Mouse (Mus musculus): ENCODE data around the gene Adarb2. TPM values are rescaled to one million over a fixed set of nuclear protein-coding genes. Genes with fewer than 3 reads are reported as not detected.

Adarb2 gene
- polyA plus RNA-seq, 1 experiment: not detected

GRCm38 (mm10) chr13:8272158-8272945 lies 69.7 kb downstream of the Adarb2 start:
- H3K4me3 ChIP-seq (replicated peaks; ENCODE audit: extremely low read depth, low read depth, low read length): no peak overlapping the region
- TF ChIP-seq POLR2A (IDR thresholded peaks at IDR 0.05; ENCODE audit: borderline replicate concordance, extremely low read depth, low read depth, low read length) (no peak), CTCF (IDR thresholded peaks at IDR 0.05; ENCODE audit: insufficient read depth, low read length) (no peak)
- DNase-seq: no peak
- no peaks in the 10 kb centered on the region for H3K4me1 ChIP-seq (ENCODE audit: control insufficient read depth, insufficient read depth, low read length)
- WGBS: 49% methylated on average over 4 of the region's 4 CpGs

DNA sequence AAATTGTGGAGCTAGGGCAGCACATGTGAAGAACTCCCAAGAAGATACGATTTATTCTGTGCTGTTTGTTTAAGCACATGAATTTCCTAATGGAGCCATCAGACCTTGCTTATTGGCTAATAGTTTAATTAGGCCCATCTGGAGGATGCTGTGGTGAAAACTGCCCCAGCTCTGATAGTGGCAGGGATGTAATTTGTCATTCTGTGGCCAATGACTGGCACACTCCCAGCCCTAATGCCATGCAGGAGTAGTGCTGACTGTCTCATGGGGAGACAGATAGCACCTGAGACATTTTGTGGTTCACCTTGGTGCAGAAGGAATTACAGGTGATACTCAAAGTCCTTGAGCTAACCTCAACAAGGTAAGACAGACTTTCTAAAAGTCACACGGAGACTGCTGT lies 80.5 kb downstream of the Adarb2 start:
- H3K4me1 ChIP-seq (ENCODE audit: control insufficient read depth, insufficient read depth, low read length): no peaks in the 10 kb centered on the region
- TF ChIP-seq POLR2A (IDR thresholded peaks at IDR 0.05; ENCODE audit: borderline replicate concordance, extremely low read depth, low read depth, low read length) (no peak), CTCF (IDR thresholded peaks at IDR 0.05; ENCODE audit: insufficient read depth, low read length) (no peak)
- WGBS: 73% methylated on average over 2 of the region's 2 CpGs
- H3K4me3 ChIP-seq (replicated peaks; ENCODE audit: extremely low read depth, low read depth, low read length): no peak overlapping the region
- DNase-seq: no peak

- WGBS: 43% methylated on average over 5 of the region's 5 CpGs
- no peak for DNase-seq
- no peak overlapping the region for H3K4me3 ChIP-seq (replicated peaks; ENCODE audit: extremely low read depth, low read depth, low read length)
- H3K4me1 ChIP-seq (ENCODE audit: control insufficient read depth, insufficient read depth, low read length): no peaks in the 10 kb centered on the region
- TF ChIP-seq CTCF (IDR thresholded peaks at IDR 0.05; ENCODE audit: insufficient read depth, low read length) (no peak), POLR2A (IDR thresholded peaks at IDR 0.05; ENCODE audit: borderline replicate concordance, extremely low read depth, low read depth, low read length) (no peak)
Measured at GRCm38 (mm10) chr13:8316347-8317141, 113.9 kb downstream of the Adarb2 start.

DNA sequence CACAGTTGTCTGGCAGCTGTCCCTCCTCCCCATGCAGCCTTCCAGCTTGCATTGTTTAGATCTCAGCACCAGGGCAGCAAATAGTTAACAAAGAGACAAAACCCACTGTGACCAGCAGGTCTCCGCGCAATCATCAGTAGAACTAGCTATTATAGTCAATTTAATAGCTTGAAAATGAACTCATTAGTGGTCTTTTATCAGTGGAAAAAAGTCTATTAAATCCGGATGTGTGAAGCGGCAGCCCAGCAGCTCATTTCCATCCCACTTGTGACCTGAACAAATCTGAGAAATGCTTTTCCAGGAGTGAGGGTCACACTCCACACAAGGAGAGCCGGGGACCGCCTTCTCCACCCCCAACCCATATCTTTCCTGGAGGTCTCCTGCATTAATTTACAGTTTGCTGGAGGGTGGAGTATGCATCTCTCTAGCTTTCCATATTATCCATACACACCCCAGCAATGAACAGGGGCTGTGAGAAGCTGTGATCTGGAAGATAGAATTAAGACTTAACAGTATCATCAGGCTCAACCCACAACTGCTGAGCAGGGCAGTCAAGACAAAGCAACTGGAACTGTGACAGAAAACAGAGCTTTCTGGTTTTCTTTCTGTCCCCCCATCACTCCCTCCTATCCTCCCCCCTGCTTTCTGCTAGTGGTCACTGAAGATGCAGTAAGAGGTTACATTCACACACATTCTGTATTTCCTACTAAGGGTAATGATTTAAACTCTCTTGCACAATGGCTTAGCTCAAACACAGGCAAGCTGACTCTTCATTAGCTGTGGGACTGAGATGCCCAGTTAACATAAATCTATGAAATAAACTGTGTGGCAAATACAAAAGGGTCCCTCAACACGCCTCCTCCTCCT lies 131.2 kb downstream of the Adarb2 start:
- no peak overlapping the region for H3K4me3 ChIP-seq (replicated peaks; ENCODE audit: extremely low read depth, low read depth, low read length)
- 61% methylated on average over 7 of the region's 7 CpGs for WGBS
- no peak for DNase-seq
- no peaks in the 10 kb centered on the region for H3K4me1 ChIP-seq (ENCODE audit: control insufficient read depth, insufficient read depth, low read length)
- no peak for TF ChIP-seq CTCF (IDR thresholded peaks at IDR 0.05; ENCODE audit: insufficient read depth, low read length)
- TF ChIP-seq POLR2A (IDR thresholded peaks at IDR 0.05; ENCODE audit: borderline replicate concordance, extremely low read depth, low read depth, low read length): no peak

GRCm38 (mm10) chr13:8334580-8334979 lies 131.9 kb downstream of the Adarb2 start:
- Histone ChIP-seq H3K4me1 (ENCODE audit: control insufficient read depth, insufficient read depth, low read length) (no peaks in the 10 kb centered on the region), H3K4me3 (replicated peaks; ENCODE audit: extremely low read depth, low read depth, low read length) (no peak overlapping the region)
- no peak for TF ChIP-seq CTCF (IDR thresholded peaks at IDR 0.05; ENCODE audit: insufficient read depth, low read length)
- no peak for TF ChIP-seq POLR2A (IDR thresholded peaks at IDR 0.05; ENCODE audit: borderline replicate concordance, extremely low read depth, low read depth, low read length)
- DNase-seq: no peak
- WGBS: 66% methylated on average over 4 of the region's 4 CpGs

- no peaks in the 10 kb centered on the region for H3K4me1 ChIP-seq (ENCODE audit: control insufficient read depth, insufficient read depth, low read length)
- WGBS: 77% methylated on average over 5 of the region's 5 CpGs
- no peak overlapping the region for H3K4me3 ChIP-seq (replicated peaks; ENCODE audit: extremely low read depth, low read depth, low read length)
- DNase-seq: no peak
- no peak for TF ChIP-seq CTCF (IDR thresholded peaks at IDR 0.05; ENCODE audit: insufficient read depth, low read length)
- no peak for TF ChIP-seq POLR2A (IDR thresholded peaks at IDR 0.05; ENCODE audit: borderline replicate concordance, extremely low read depth, low read depth, low read length)
Measured at GRCm38 (mm10) chr13:8341086-8341807, 138.6 kb downstream of the Adarb2 start.

DNA sequence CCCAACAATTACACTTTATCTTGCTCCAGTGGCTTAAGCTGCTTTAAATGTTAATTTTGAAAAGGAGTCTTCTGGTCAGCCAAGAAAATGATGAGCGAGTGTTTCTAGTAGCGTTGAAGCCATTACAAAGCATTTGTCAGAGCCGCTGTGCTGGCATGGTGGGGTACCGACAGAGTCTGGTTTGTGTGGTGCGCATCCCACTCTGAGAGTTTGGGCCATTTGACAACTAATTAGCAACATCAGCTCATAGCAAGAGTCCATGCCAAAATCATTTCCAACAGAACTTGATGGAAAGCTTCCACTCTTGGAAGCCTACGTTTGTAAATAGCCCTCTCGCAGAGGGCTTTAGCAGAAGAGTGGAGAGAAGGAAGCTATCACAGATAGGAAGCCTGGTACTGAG lies 144.5 kb downstream of the Adarb2 start:
- H3K4me1 ChIP-seq (ENCODE audit: control insufficient read depth, insufficient read depth, low read length): no peaks in the 10 kb centered on the region
- DNase-seq: no peak
- TF ChIP-seq CTCF (IDR thresholded peaks at IDR 0.05; ENCODE audit: insufficient read depth, low read length) (no peak), POLR2A (IDR thresholded peaks at IDR 0.05; ENCODE audit: borderline replicate concordance, extremely low read depth, low read depth, low read length) (no peak)
- no peak overlapping the region for H3K4me3 ChIP-seq (replicated peaks; ENCODE audit: extremely low read depth, low read depth, low read length)
- WGBS: 79% methylated on average over 7 of the region's 7 CpGs

DNA sequence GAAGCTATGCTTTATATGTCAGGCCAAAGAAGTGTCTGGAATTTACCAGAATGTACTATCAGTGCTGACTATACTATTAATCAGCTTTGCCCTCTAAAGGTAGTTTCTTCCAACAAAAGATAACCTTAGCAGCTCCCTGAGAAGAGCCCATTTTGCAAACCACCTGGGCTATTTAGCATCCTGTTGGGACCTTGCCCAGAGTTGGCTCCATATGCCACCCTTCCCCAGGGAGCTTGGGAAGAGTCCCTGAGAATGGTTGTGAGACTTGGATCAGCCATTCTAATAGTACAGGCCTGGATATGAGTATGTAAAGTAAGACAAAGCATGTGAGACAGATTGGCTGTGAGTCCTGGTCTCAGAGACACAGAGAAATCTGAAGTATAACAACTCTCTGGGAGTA lies 149.7 kb downstream of the Adarb2 start:
- Histone ChIP-seq H3K4me1 (ENCODE audit: control insufficient read depth, insufficient read depth, low read length) (no peaks in the 10 kb centered on the region), H3K4me3 (replicated peaks; ENCODE audit: extremely low read depth, low read depth, low read length) (no peak overlapping the region)
- DNase-seq: no peak
- TF ChIP-seq POLR2A (IDR thresholded peaks at IDR 0.05; ENCODE audit: borderline replicate concordance, extremely low read depth, low read depth, low read length): no peak
- no peak for TF ChIP-seq CTCF (IDR thresholded peaks at IDR 0.05; ENCODE audit: insufficient read depth, low read length)

GRCm38 (mm10) chr13:8352952-8353351 lies 150.3 kb downstream of the Adarb2 start:
- H3K4me3 ChIP-seq (replicated peaks; ENCODE audit: extremely low read depth, low read depth, low read length): no peak overlapping the region
- no peak for TF ChIP-seq POLR2A (IDR thresholded peaks at IDR 0.05; ENCODE audit: borderline replicate concordance, extremely low read depth, low read depth, low read length)
- TF ChIP-seq CTCF (IDR thresholded peaks at IDR 0.05; ENCODE audit: insufficient read depth, low read length): no peak
- no peaks in the 10 kb centered on the region for H3K4me1 ChIP-seq (ENCODE audit: control insufficient read depth, insufficient read depth, low read length)
- DNase-seq: no peak
